Mouse (Mus musculus) cerebellum, adult 2 months (tissue): Measurements from ENCODE around the gene Prkcz. TPM values are rescaled to one million over a fixed set of nuclear protein-coding genes. Genes with fewer than 3 reads are reported as not detected.

Source experiments
- DNase-seq, 2 experiments: peaks; one replicate each; pipeline ENCODE4 v3.0.0; 2021
- H3K27ac ChIP-seq: fragments of 200-500 bp; 2 replicates; pipeline ENCODE4 v1.5.1; 2012; ENCODE audit warnings: low read length, control low read depth, inconsistent platforms; ENCODE audit not compliant: insufficient read depth
- H3K27me3 ChIP-seq: fragments of 200-500 bp; 2 replicates; pipeline ENCODE4 v1.6.1; 2012; ENCODE audit warnings: inconsistent platforms, mild to moderate bottlenecking, low read length, moderate library complexity; ENCODE audit not compliant: control insufficient read depth, insufficient read depth
- H3K4me1 ChIP-seq: fragments of 200-500 bp; 2 replicates; pipeline ENCODE4 v1.6.1; 2011; ENCODE audit warnings: low read length; ENCODE audit not compliant: control insufficient read depth, insufficient read depth
- H3K4me3 ChIP-seq: fragments of 200-500 bp; replicated peaks from 2 replicates; pipeline ENCODE3; 2011; ENCODE audit warnings: mild to moderate bottlenecking, low read depth, low read length, control low read depth; ENCODE audit not compliant: insufficient read depth
- CTCF ChIP-seq: fragments of 200-500 bp; IDR thresholded peaks from 2 replicates; pipeline ENCODE4 v1.5.1; 2011; ENCODE audit warnings: low read depth, mild to moderate bottlenecking, control low read depth, low read length, moderate library complexity, borderline replicate concordance; ENCODE audit not compliant: insufficient read depth
- POLR2A ChIP-seq: fragments of 200-500 bp; IDR thresholded peaks from 2 replicates; pipeline ENCODE4 v1.6.1; 2011; ENCODE audit warnings: low read length, control low read depth, borderline replicate concordance; ENCODE audit not compliant: insufficient read depth
- WGBS: fragments of 180-500 bp; shearing (Covaris S2); methylation state at CpG from one replicate; pipeline ENCODE4 v1.1.7; 2018; 5-methylcytosine and 5-hydroxymethylcytosine counted together
- polyA plus RNA-seq: library from polyadenylated mRNA; depleted of rRNA; stranded (reverse); fragments of >200 nt; gene quantifications from 2 replicates; pipeline ENCODE4 v1.2.3, GENCODE M21; 2012

Prkcz gene
- polyA plus RNA-seq, 1 experiment = 253 TPM

- DNase-seq = peak in 1 of 2 experiments; percentile 53
- no peak for TF ChIP-seq CTCF
- no peak for TF ChIP-seq POLR2A
- WGBS = 36% methylated on average over 8 of the region's 8 CpGs
- H3K27ac ChIP-seq = peak overlapping the region; percentile 97
- no peaks in the 10 kb centered on the region for H3K27me3 ChIP-seq
- H3K4me1 ChIP-seq = peaks cover 33% of the 10 kb centered on the region
- H3K4me3 ChIP-seq = no peak overlapping the region
These were observed 126.5 kb downstream of the Prkcz start for GRCm38 (mm10) chr4:155234371-155235310.

DNA sequence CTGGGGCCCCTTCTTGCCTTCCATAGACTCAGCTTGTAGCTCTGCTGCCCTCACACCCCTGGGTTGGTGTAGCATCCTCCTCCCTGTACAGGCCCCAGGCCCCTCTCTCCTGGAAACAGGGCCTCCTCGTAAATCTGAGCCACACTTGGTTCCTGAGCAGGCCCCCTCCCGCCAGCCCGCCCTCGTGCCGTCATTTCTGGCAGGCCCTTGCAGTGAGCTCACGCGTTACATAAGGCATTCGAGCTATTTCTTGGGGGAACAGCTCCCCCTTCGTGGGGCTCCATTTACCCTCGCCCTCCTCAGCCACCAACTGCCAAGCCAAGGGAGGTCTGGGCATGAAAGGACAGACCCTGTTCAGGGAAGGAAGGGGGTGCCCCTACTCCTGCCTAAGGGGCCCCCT lies 127.3 kb downstream of the Prkcz start:
- no peak for TF ChIP-seq POLR2A
- no peak; the same call in 1 of the 2 replicates for TF ChIP-seq CTCF
- Histone ChIP-seq H3K27ac (peak overlapping the region; percentile 97), H3K4me3 (no peak overlapping the region), H3K4me1 (peaks cover 27% of the 10 kb centered on the region), H3K27me3 (no peaks in the 10 kb centered on the region)
- peak; percentile 87 to 88 for DNase-seq
- WGBS = 6% methylated on average over 10 of the region's 10 CpGs

GRCm38 (mm10) chr4:155228461-155228860 lies 132.7 kb downstream of the Prkcz start:
- 84% methylated on average over 5 of the region's 5 CpGs for WGBS
- TF ChIP-seq CTCF = no peak
- no peak for TF ChIP-seq POLR2A
- no peak for DNase-seq
- Histone ChIP-seq H3K27me3 (no peaks in the 10 kb centered on the region), H3K4me1 (peaks cover 5% of the 10 kb centered on the region), H3K4me3 (no peak overlapping the region), H3K27ac (no peak overlapping the region)

GRCm38 (mm10) chr4:155227986-155228385 lies 133.2 kb downstream of the Prkcz start:
- no peak overlapping the region for H3K27ac ChIP-seq
- DNase-seq = no peak
- H3K4me1 ChIP-seq = peaks cover 3% of the 10 kb centered on the region
- TF ChIP-seq CTCF = no peak
- no peak for TF ChIP-seq POLR2A
- WGBS = 96% methylated on average over 4 of the region's 4 CpGs
- no peak overlapping the region for H3K4me3 ChIP-seq
- no peaks in the 10 kb centered on the region for H3K27me3 ChIP-seq

DNA sequence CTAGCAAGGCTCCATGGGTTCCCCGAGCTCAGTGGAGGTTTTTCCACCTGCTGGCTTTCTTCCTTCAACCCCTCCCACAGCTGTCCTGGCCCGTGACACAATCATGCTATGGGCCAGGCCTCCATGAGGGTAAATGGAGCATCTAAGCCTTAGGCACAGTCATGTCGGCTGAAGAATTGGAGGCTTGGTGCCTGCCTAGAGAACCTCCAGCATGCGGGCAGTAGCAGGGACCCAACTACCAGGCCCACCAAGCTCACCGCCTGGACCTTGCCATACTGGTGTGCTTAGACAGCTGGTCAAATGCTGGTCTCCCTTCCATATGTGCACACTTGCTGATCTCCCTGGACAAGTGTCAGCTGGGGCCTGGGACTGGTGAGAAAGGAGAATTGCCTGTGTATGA lies 135.2 kb downstream of the Prkcz start:
- no peak for DNase-seq
- Histone ChIP-seq H3K4me1 (peaks cover 3% of the 10 kb centered on the region), H3K4me3 (no peak overlapping the region), H3K27me3 (no peaks in the 10 kb centered on the region), H3K27ac (no peak overlapping the region)
- no peak for TF ChIP-seq POLR2A
- 75% methylated on average over 5 of the region's 5 CpGs for WGBS

DNA sequence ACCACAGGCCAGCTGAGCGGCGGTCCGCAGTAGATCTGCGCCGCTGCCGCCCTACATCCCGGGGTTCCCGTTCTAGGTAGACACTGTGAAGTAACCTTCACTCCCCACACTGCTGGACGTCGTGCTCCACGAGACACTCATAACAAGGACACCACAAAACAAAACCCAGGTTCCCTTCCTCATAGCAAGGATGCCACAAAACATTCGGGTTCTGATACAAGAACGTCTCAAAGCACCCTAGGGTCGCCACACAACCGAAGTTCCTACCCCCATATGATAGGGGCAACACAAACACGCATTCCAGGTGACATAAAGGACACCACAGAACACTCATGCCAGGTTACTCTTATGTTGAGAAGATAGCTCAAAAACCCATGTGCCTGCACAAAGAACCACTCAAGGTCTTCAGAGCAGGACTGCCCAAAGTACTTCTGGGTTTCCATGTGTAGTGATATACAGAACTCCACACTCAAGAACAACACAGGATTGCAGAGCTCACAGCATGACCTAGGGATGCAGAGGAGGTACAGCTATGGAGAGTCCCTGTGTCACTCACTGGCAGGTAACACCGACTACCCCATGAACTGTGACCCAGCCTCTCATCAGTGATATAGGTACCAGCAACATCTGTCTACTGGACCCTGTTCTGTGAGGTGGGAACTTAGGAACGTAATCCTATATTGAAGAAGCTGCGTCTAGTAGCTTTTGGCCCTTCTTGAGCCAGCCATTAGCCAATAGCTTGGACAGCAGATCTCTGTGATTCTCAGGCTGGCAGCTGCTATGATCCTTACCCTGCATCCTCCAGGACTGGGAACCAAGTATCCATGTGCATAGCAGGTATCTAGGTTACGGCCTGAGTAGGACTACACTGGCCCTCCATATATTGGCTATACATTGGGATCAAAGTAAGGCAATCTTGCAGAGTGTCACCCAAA lies 137.3 kb downstream of the Prkcz start:
- TF ChIP-seq CTCF = no peak
- no peak for TF ChIP-seq POLR2A
- H3K4me3 ChIP-seq = peak overlapping the region; percentile 78
- DNase-seq = no peak
- peaks cover 3% of the 10 kb centered on the region for H3K4me1 ChIP-seq
- WGBS = 28% methylated on average over 20 of the region's 20 CpGs
- no peaks in the 10 kb centered on the region for H3K27me3 ChIP-seq
- H3K27ac ChIP-seq = peak overlapping the region; percentile 99

- TF ChIP-seq CTCF (no peak), POLR2A (peak; percentile 74)
- peak; percentile 98 to 100 for DNase-seq
- Histone ChIP-seq H3K4me1 (peaks cover 3% of the 10 kb centered on the region), H3K4me3 (peak overlapping the region; percentile 78), H3K27ac (peak overlapping the region; percentile 99), H3K27me3 (no peaks in the 10 kb centered on the region)
- 10% methylated on average over 102 of the region's 116 CpGs for WGBS
These were observed 138.1 kb downstream of the Prkcz start for GRCm38 (mm10) chr4:155222841-155223593.
